Mouse (Mus musculus) hindbrain, postnatal 0 days (tissue): Measurements from ENCODE around the gene Pkhd1. TPM values are rescaled to one million over a fixed set of nuclear protein-coding genes. Genes with fewer than 3 reads are reported as not detected.
A peak's percentile ranks its signal among the peaks of the same experiment; 100 is the strongest.

Source experiments
- ATAC-seq: fragments of 200-750 bp; cut with Nextera tagmentation; 2 replicates; pipeline ENCODE4 v1.8.0; 2017; ENCODE audit warnings: mild to moderate bottlenecking, moderate TSS enrichment, moderate library complexity
- DNase-seq: peaks from one replicate; pipeline ENCODE4 v3.0.0-alpha.2; 2015; ENCODE audit warnings: low spot score
- H3K27ac ChIP-seq: fragments of 300-500 bp; sonication (generic); 2 replicates; pipeline ENCODE4 v1.5.1; 2014; ENCODE audit warnings: mild to moderate bottlenecking
- H3K27me3 ChIP-seq: fragments of 300-500 bp; sonication (generic); 2 replicates; pipeline ENCODE4 v1.6.1; 2014; ENCODE audit warnings: low read length, mixed read lengths; ENCODE audit not compliant: insufficient read depth
- H3K36me3 ChIP-seq: fragments of 300-500 bp; sonication (generic); 2 replicates; pipeline ENCODE4 v1.6.1; 2014; ENCODE audit warnings: low read length, mixed read lengths; ENCODE audit not compliant: insufficient read depth
- H3K4me1 ChIP-seq: fragments of 300-500 bp; sonication (generic); 2 replicates; pipeline ENCODE4 v1.6.1; 2014; ENCODE audit warnings: antibody characterized with exemption, low read length, mixed read lengths; ENCODE audit not compliant: insufficient read depth
- H3K4me2 ChIP-seq: fragments of 300-500 bp; sonication (generic); 2 replicates; pipeline ENCODE4 v1.6.1; 2014; ENCODE audit warnings: low read depth, mild to moderate bottlenecking, low read length, moderate library complexity, mixed read lengths
- H3K4me3 ChIP-seq: fragments of 300-500 bp; sonication (generic); 2 replicates; pipeline ENCODE4 v1.5.1; 2014; ENCODE audit warnings: low read length
- H3K9ac ChIP-seq: fragments of 300-500 bp; sonication (generic); replicated peaks from 2 replicates; pipeline ENCODE4 v1.6.1; 2014; ENCODE audit warnings: mild to moderate bottlenecking, low read length, moderate library complexity, mixed read lengths
- H3K9me3 ChIP-seq: fragments of 300-500 bp; sonication (generic); 2 replicates; pipeline ENCODE4 v1.6.1; 2016; ENCODE audit warnings: low read length, mixed read lengths
- CTCF ChIP-seq: IDR thresholded peaks from 2 replicates; pipeline ENCODE4 v1.5.1; 2016; ENCODE audit warnings: antibody characterized with exemption, control low read depth, low read depth
- WGBS: fragments of 180-500 bp; shearing (Covaris S2); extraction: QIAGEN DNeasy Blood & Tissue Kit; methylation state at CpG from one replicate; pipeline ENCODE4 v1.1.7; 2014; 5-methylcytosine and 5-hydroxymethylcytosine counted together
- polyA plus RNA-seq: library from polyadenylated mRNA; unstranded; fragments of >200 nt; fragmentation: Nextera tagmentation; extraction: Ambion mirVana; gene quantifications from 2 replicates; pipeline ENCODE4 v1.2.1, GENCODE M21; 2015
- total RNA-seq: library from RNA; depleted of rRNA; stranded (reverse); fragments of >200 nt; gene quantifications from 2 replicates; pipeline ENCODE4 v1.2.3, GENCODE M21; 2014

Gene Pkhd1
- total and polyA plus RNA-seq, 2 experiments from 2014 or later = 0.09 TPM; not detected in 1

DNA sequence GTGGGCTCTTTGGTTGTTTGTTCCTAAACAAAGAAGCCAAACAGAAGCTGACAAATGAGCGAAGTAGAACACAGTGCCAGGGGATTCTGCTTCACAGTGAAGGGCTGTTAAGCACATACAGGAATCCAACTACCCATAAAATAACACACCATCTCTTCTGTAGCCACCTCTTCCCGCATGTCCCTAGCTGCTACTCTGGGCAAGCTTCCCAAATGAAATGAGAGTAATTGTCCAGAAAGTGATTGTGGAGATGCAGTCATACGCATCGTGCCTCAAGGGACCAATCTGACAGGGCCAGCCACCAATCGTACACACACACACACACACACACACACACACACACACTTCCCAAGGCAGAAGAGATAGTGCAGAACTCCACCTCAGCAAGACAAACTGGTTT, 27.4 kb downstream of the Pkhd1 start:
- Histone ChIP-seq H3K36me3 (no peaks in the 10 kb centered on the region), H3K4me3 (no peak overlapping the region), H3K4me2 (no peak overlapping the region), H3K27ac (no peak overlapping the region), H3K27me3 (no peaks in the 10 kb centered on the region), H3K4me1 (no peaks in the 10 kb centered on the region), H3K9ac (no peak overlapping the region), H3K9me3 (no peaks in the 10 kb centered on the region)
- no peak for TF ChIP-seq CTCF
- peak; percentile 63 for DNase-seq
- WGBS = 44% methylated on average over 5 of the region's 5 CpGs
- peak; percentile 59; the same call in 1 of the 2 replicates for ATAC-seq

DNA sequence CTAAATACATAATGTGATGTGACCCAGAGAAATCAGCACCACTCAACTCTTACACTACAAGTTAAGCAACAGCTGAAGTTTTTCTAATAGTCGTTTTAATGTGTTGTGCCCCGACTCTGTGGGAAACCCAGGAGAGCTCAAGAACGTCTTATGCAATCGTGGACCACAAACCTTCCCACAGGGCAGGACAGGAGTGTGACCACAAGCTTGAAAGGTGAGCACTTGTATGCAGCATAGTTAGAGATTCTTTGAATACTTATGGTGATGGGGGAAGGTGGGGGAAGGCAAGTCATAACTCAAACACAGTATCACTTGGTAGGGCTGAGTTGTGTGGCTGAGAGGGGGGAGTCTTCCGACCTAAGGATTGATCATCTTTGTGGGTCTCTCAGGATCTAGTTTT, 46.4 kb downstream of the Pkhd1 start:
- H3K4me2 ChIP-seq = no peak overlapping the region
- no peak overlapping the region for H3K4me3 ChIP-seq
- TF ChIP-seq CTCF = no peak
- H3K9me3 ChIP-seq = no peaks in the 10 kb centered on the region
- H3K36me3 ChIP-seq = no peaks in the 10 kb centered on the region
- DNase-seq (no peak), ATAC-seq (no peak)
- H3K27ac ChIP-seq = no peak overlapping the region
- WGBS = 83% methylated on average over 5 of the region's 5 CpGs
- no peaks in the 10 kb centered on the region for H3K4me1 ChIP-seq
- H3K27me3 ChIP-seq = no peaks in the 10 kb centered on the region
- no peak overlapping the region for H3K9ac ChIP-seq

DNA sequence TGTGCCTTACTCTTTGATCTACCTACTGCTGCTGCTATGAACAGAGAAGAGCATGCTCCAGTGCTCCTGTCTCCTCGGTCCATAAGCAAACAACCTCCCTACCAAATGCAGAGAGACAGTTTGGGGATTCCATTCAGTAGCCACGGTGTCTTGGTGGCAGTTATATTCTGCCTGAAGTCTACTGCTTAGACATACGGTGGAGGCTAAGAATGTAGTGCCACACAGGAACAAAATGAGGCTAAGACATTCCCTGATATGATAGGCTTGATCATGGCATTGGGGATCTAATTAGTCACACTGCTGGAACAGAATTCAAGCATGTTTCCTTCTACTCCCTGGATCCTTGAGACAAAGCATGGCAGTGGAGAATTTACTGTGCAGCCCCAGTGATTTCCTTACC, 48.4 kb downstream of the Pkhd1 start:
- H3K27ac ChIP-seq = no peak overlapping the region
- no peaks in the 10 kb centered on the region for H3K4me1 ChIP-seq
- H3K9me3 ChIP-seq = no peaks in the 10 kb centered on the region
- no peaks in the 10 kb centered on the region for H3K36me3 ChIP-seq
- H3K9ac ChIP-seq = no peak overlapping the region
- no peak for TF ChIP-seq CTCF
- 31% methylated on average over 3 of the region's 3 CpGs for WGBS
- no peaks in the 10 kb centered on the region for H3K27me3 ChIP-seq
- no peak overlapping the region for H3K4me2 ChIP-seq
- DNase-seq (no peak), ATAC-seq (peak; percentile 32; the same call in 1 of the 2 replicates)
- no peak overlapping the region for H3K4me3 ChIP-seq

DNA sequence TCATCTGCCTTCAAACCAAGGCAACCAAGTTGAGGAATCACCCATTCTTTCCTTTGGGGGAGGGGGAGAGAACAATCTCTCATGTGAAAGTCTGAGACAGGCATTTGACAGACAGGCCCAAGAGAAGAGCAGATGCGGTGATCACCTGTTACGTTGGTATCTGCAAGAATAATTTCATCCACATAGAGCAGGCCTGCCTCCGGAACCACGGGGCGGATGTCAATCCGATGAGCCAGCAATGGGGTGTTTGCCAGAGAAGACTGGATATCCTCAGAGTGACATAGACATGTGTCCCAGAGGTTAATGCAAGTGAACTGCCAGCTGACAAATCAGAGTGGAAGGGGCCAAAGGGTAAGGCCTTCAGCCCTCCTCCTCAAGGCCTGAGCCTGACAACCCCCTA, 59.4 kb downstream of the Pkhd1 start:
- TF ChIP-seq CTCF = no peak

DNA sequence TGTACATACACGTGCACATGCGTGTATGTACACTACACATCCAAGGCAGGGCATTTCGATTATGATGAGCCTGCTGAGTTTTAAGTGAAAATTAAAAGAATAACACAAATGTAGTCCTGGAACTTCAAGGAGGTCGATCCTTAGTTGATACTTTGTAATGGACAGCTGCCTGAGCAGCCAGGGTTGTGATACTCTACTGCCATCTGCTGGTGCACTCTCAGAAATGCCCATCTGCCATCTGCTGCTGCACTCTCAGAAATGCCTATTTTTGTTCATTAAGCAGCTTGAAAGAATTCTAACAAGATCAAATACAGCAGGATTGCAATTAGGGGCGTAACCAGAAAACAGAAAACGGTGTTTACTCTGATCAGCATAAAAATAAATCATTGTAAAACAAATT, 63.5 kb downstream of the Pkhd1 start:
- Histone ChIP-seq H3K9ac (no peak overlapping the region), H3K27me3 (no peaks in the 10 kb centered on the region), H3K4me1 (no peaks in the 10 kb centered on the region), H3K9me3 (no peaks in the 10 kb centered on the region), H3K4me2 (no peak overlapping the region), H3K4me3 (no peak overlapping the region), H3K36me3 (no peaks in the 10 kb centered on the region), H3K27ac (no peak overlapping the region)
- peak; percentile 72; the same call in 1 of the 2 replicates for ATAC-seq
- peak; percentile 73 for DNase-seq
- peak; percentile 80 for TF ChIP-seq CTCF
- 30% methylated on average over 6 of the region's 6 CpGs for WGBS

More for the DNA sequence above, 59.4 kb downstream of the Pkhd1 start:
- no peak for ATAC-seq
- no peaks in the 10 kb centered on the region for H3K36me3 ChIP-seq
- no peak overlapping the region for H3K27ac ChIP-seq
- no peaks in the 10 kb centered on the region for H3K27me3 ChIP-seq
- H3K4me2 ChIP-seq = no peak overlapping the region
- H3K4me1 ChIP-seq = no peaks in the 10 kb centered on the region
- no peak overlapping the region for H3K9ac ChIP-seq
- no peak overlapping the region for H3K4me3 ChIP-seq
- 89% methylated on average over 6 of the region's 6 CpGs for WGBS
- DNase-seq = no peak
- H3K9me3 ChIP-seq = no peaks in the 10 kb centered on the region

DNA sequence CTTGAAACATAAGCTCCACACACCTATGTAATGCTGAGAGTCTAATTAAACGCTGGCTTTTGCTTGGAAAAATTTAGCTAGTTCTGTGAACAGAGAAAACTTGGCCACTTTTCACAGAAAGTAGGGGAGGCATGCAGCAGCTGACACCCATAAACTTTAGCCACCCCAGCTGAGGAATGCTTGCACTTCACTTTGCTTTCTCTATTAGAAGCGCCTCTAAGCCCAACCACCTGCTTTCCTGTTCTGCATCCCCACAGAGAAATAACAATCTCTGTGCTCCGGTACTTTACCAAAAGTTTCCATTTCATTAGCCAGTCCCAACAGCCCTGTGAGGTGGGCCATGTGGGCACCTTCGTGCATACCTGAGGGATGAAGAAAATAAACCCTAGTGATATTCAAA, 66.5 kb downstream of the Pkhd1 start:
- Histone ChIP-seq H3K27ac (no peak overlapping the region), H3K9ac (no peak overlapping the region), H3K4me1 (no peaks in the 10 kb centered on the region), H3K4me3 (no peak overlapping the region), H3K4me2 (no peak overlapping the region), H3K27me3 (no peaks in the 10 kb centered on the region), H3K9me3 (no peaks in the 10 kb centered on the region), H3K36me3 (no peaks in the 10 kb centered on the region)
- no peak for DNase-seq
- no peak for ATAC-seq
- no peak for TF ChIP-seq CTCF
- 75% methylated on average over 4 of the region's 4 CpGs for WGBS

DNA sequence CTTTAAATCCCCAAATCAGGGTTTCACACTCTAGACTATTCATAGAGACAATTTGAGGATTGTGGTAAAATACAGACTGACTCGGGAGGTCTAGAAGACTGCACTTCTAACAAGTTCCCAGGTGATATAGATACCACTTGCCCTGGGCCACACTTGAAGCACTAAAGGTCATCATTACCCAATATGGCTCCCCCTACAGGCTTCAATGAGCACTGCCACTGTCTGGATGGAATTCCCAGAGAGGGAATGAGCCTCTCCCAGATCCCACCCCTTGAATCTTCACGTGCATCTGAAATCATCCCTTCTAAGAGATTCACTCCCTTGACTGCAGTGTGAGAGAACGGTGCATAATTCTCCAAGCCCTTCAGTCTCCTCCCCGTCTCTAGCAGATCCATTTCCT, 73.3 kb downstream of the Pkhd1 start:
- Histone ChIP-seq H3K9me3 (no peaks in the 10 kb centered on the region), H3K4me2 (no peak overlapping the region), H3K27me3 (no peaks in the 10 kb centered on the region), H3K9ac (no peak overlapping the region), H3K27ac (no peak overlapping the region), H3K4me1 (no peaks in the 10 kb centered on the region), H3K4me3 (no peak overlapping the region), H3K36me3 (no peaks in the 10 kb centered on the region)
- DNase-seq = no peak
- 69% methylated on average over 4 of the region's 4 CpGs for WGBS
- TF ChIP-seq CTCF = no peak
- no peak for ATAC-seq
